Mouse (Mus musculus) neural tube, embryonic 13.5 days (tissue): Measurements from ENCODE around the gene Rab40c. TPM values are rescaled to one million over a fixed set of nuclear protein-coding genes. Genes with fewer than 3 reads are reported as not detected.

Experiments
- ATAC-seq: fragments of 200-750 bp; cut with Nextera tagmentation; 2 replicates; pipeline ENCODE4 v1.8.0; 2017; ENCODE audit warnings: low read depth, mild to moderate bottlenecking, moderate TSS enrichment, moderate library complexity
- H3K27ac ChIP-seq: fragments of 300-500 bp; sonication (generic); replicated peaks from 2 replicates; pipeline ENCODE4 v1.5.1; 2015; ENCODE audit warnings: moderate library complexity, mild to moderate bottlenecking, inconsistent platforms
- H3K27me3 ChIP-seq: fragments of 300-500 bp; sonication (generic); 2 replicates; pipeline ENCODE4 v1.6.1; 2015; ENCODE audit warnings: mild to moderate bottlenecking, inconsistent platforms
- H3K36me3 ChIP-seq: fragments of 300-500 bp; sonication (generic); 2 replicates; pipeline ENCODE4 v1.6.1; 2015; ENCODE audit warnings: mild to moderate bottlenecking, inconsistent platforms
- H3K4me1 ChIP-seq: fragments of 300-500 bp; sonication (generic); replicated peaks from 2 replicates; pipeline ENCODE4 v1.6.1; 2015; ENCODE audit warnings: inconsistent platforms
- H3K4me2 ChIP-seq: fragments of 300-500 bp; sonication (generic); 2 replicates; pipeline ENCODE4 v1.6.1; 2015; ENCODE audit warnings: inconsistent platforms, mild to moderate bottlenecking, moderate library complexity
- H3K4me3 ChIP-seq: fragments of 300-500 bp; sonication (generic); 2 replicates; pipeline ENCODE4 v1.5.1; 2015; ENCODE audit warnings: mild to moderate bottlenecking, inconsistent platforms
- H3K9ac ChIP-seq: fragments of 300-500 bp; sonication (generic); 2 replicates; pipeline ENCODE4 v1.6.1; 2015; ENCODE audit warnings: moderate library complexity, mild to moderate bottlenecking, inconsistent platforms
- H3K9me3 ChIP-seq: fragments of 300-500 bp; sonication (generic); 2 replicates; pipeline ENCODE4 v1.6.1; 2016; ENCODE audit warnings: inconsistent platforms
- WGBS: fragments of 180-500 bp; shearing (Covaris S2); methylation state at CpG from one replicate; pipeline ENCODE4 v1.1.7; 2015; 5-methylcytosine and 5-hydroxymethylcytosine counted together
- polyA plus RNA-seq: library from polyadenylated mRNA; unstranded; fragments of >200 nt; fragmentation: Nextera tagmentation; extraction: Ambion mirVana; gene quantifications from 2 replicates; pipeline ENCODE4 v1.2.1, GENCODE M21; 2015

Rab40c gene
- polyA plus RNA-seq, 1 experiment from 2014 or later, result 50.7 TPM

- Histone ChIP-seq H3K36me3 (no peaks in the 10 kb centered on the region), H3K4me2 (peak overlapping the region; percentile 98), H3K9me3 (no peaks in the 10 kb centered on the region), H3K4me1 (peaks cover 14% of the 10 kb centered on the region), H3K4me3 (peak overlapping the region; percentile 76), H3K27me3 (no peaks in the 10 kb centered on the region), H3K27ac (0 out of 2 replicates have a peak overlapping the region, but pooled peaks have one; percentile 34), H3K9ac (peak overlapping the region; percentile 80)
- WGBS, result 2% methylated on average over 40 of the region's 42 CpGs
- ATAC-seq, result peak; percentile 57
Observed at GRCm38 (mm10) chr17:25867836-25868600, 51.5 kb downstream of the Rab40c start.

GRCm38 (mm10) chr17:25867509-25867835 lies 52.1 kb downstream of the Rab40c start:
- Histone ChIP-seq H3K27ac (no peak overlapping the region), H3K36me3 (no peaks in the 10 kb centered on the region), H3K4me3 (peak overlapping the region; percentile 76), H3K9ac (peak overlapping the region; percentile 80), H3K9me3 (no peaks in the 10 kb centered on the region), H3K27me3 (no peaks in the 10 kb centered on the region), H3K4me1 (peaks cover 14% of the 10 kb centered on the region), H3K4me2 (peak overlapping the region; percentile 98)
- no peak for ATAC-seq
- WGBS, result 8% methylated on average over 7 of the region's 7 CpGs

GRCm38 (mm10) chr17:25866172-25866571 lies 53.4 kb downstream of the Rab40c start:
- no peak overlapping the region for H3K27ac ChIP-seq
- H3K4me2 ChIP-seq, result no peak overlapping the region
- H3K9me3 ChIP-seq, result no peaks in the 10 kb centered on the region
- peaks cover 22% of the 10 kb centered on the region for H3K4me1 ChIP-seq
- no peaks in the 10 kb centered on the region for H3K27me3 ChIP-seq
- no peak for ATAC-seq
- H3K36me3 ChIP-seq, result no peaks in the 10 kb centered on the region
- 0 out of 2 replicates have a peak overlapping the region, but pooled peaks have one; percentile 0 for H3K4me3 ChIP-seq
- H3K9ac ChIP-seq, result no peak overlapping the region
- WGBS, result 97% methylated on average over 3 of the region's 3 CpGs

GRCm38 (mm10) chr17:25865288-25865687 lies 54.2 kb downstream of the Rab40c start:
- Histone ChIP-seq H3K9me3 (no peaks in the 10 kb centered on the region), H3K27ac (no peak overlapping the region), H3K36me3 (no peaks in the 10 kb centered on the region), H3K9ac (no peak overlapping the region), H3K4me2 (no peak overlapping the region), H3K4me1 (peaks cover 30% of the 10 kb centered on the region), H3K27me3 (no peaks in the 10 kb centered on the region), H3K4me3 (no peak overlapping the region)
- 91% methylated on average over 11 of the region's 11 CpGs for WGBS
- no peak for ATAC-seq

- H3K27me3 ChIP-seq, result no peaks in the 10 kb centered on the region
- WGBS, result 92% methylated on average over 14 of the region's 14 CpGs
- ATAC-seq, result no peak
- H3K4me3 ChIP-seq, result no peak overlapping the region
- no peaks in the 10 kb centered on the region for H3K9me3 ChIP-seq
- no peak overlapping the region for H3K9ac ChIP-seq
- peaks cover 33% of the 10 kb centered on the region for H3K4me1 ChIP-seq
- no peak overlapping the region for H3K27ac ChIP-seq
- H3K4me2 ChIP-seq, result no peak overlapping the region
- H3K36me3 ChIP-seq, result no peaks in the 10 kb centered on the region
Observed at GRCm38 (mm10) chr17:25864311-25864710, 55.2 kb downstream of the Rab40c start.

GRCm38 (mm10) chr17:25863681-25864080 lies 55.8 kb downstream of the Rab40c start:
- ATAC-seq, result no peak
- H3K9ac ChIP-seq, result no peak overlapping the region
- H3K27ac ChIP-seq, result no peak overlapping the region
- H3K36me3 ChIP-seq, result no peaks in the 10 kb centered on the region
- peaks cover 28% of the 10 kb centered on the region for H3K4me1 ChIP-seq
- H3K4me2 ChIP-seq, result no peak overlapping the region
- 92% methylated on average over 6 of the region's 6 CpGs for WGBS
- no peaks in the 10 kb centered on the region for H3K27me3 ChIP-seq
- H3K9me3 ChIP-seq, result no peaks in the 10 kb centered on the region
- no peak overlapping the region for H3K4me3 ChIP-seq

- H3K27ac ChIP-seq, result peak overlapping the region; percentile 90
- H3K4me1 ChIP-seq, result peaks cover 19% of the 10 kb centered on the region
- peak overlapping the region; percentile 68 for H3K4me3 ChIP-seq
- ATAC-seq, result peak; percentile 1; the same call in 1 of the 2 replicates
- no peaks in the 10 kb centered on the region for H3K9me3 ChIP-seq
- H3K4me2 ChIP-seq, result peak overlapping the region; percentile 88
- no peaks in the 10 kb centered on the region for H3K27me3 ChIP-seq
- WGBS, result 13% methylated on average over 6 of the region's 6 CpGs
- H3K9ac ChIP-seq, result peak overlapping the region; percentile 83
- no peaks in the 10 kb centered on the region for H3K36me3 ChIP-seq
Observed at GRCm38 (mm10) chr17:25861704-25862612, 57.6 kb downstream of the Rab40c start.

- H3K9ac ChIP-seq, result peak within 1 kb of the TSS; percentile 83
- no peaks in the 10 kb centered on the region for H3K9me3 ChIP-seq
- peak; percentile 94 for ATAC-seq
- peak within 1 kb of the TSS; percentile 90 for H3K27ac ChIP-seq
- peaks cover 19% of the 10 kb centered on the region for H3K4me1 ChIP-seq
- no peaks in the 10 kb centered on the region for H3K36me3 ChIP-seq
- 4% methylated on average over 65 of the region's 65 CpGs for WGBS
- H3K4me3 ChIP-seq, result peak within 1 kb of the TSS; percentile 68
- peak within 1 kb of the TSS; percentile 88 for H3K4me2 ChIP-seq
- H3K27me3 ChIP-seq, result no peaks in the 10 kb centered on the region
Observed at GRCm38 (mm10) chr17:25860832-25861703, 58.5 kb downstream of the Rab40c start, which contains the start of gene Wdr90. TSS of gene Wdr90 (minus strand) at chr17:25861501.

- no peaks in the 10 kb centered on the region for H3K9me3 ChIP-seq
- no peaks in the 10 kb centered on the region for H3K36me3 ChIP-seq
- H3K27me3 ChIP-seq, result no peaks in the 10 kb centered on the region
- 90% methylated on average over 6 of the region's 6 CpGs for WGBS
- H3K9ac ChIP-seq, result peak overlapping the region; percentile 83
- no peak overlapping the region for H3K27ac ChIP-seq
- peak overlapping the region; percentile 68; the same call in 1 of the 2 replicates for H3K4me3 ChIP-seq
- peaks cover 19% of the 10 kb centered on the region for H3K4me1 ChIP-seq
- H3K4me2 ChIP-seq, result peak overlapping the region; percentile 88
- ATAC-seq, result no peak
Observed at GRCm38 (mm10) chr17:25860229-25860628, 59.3 kb downstream of the Rab40c start.

- H3K4me2 ChIP-seq, result peak within 1 kb of the TSS; percentile 95
- under 1% methylated on average over 21 of the region's 21 CpGs for WGBS
- H3K4me1 ChIP-seq, result peaks cover 18% of the 10 kb centered on the region
- H3K9ac ChIP-seq, result peak within 1 kb of the TSS; percentile 86
- peak within 1 kb of the TSS; percentile 86 for H3K4me3 ChIP-seq
- peak; percentile 94 for ATAC-seq
- H3K27ac ChIP-seq, result peak within 1 kb of the TSS; percentile 69
- H3K9me3 ChIP-seq, result no peaks in the 10 kb centered on the region
- H3K27me3 ChIP-seq, result no peaks in the 10 kb centered on the region
- peaks cover 68% of the 10 kb centered on the region for H3K36me3 ChIP-seq
Observed at GRCm38 (mm10) chr17:25844396-25844901, 75.1 kb downstream of the Rab40c start, which contains the start of gene Rhot2. TSS of gene Rhot2 (minus strand) at chr17:25844851.
